Mouse (Mus musculus): ENCODE data around the gene Kcnmb4.

DNA sequence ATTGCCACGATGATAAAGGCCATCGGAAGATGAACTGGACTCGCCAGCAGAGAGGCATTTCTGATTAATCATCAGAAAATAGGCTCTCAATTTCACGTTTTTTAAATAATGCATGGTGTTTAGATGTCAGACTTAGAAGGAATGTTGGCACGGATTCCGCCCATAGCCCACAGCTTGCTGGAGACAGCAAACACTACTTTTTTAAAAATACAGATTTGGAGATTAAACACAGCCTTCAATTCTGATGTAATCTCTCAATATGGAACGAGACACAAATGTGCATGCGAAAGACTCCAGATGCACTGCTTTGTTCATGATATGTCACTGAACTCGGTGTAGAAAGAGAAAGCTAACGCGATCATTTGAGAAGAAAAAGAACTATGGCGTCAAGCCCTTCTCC is 38.2 kb downstream of the Kcnmb4 start:
- TF ChIP-seq CTCF (IDR thresholded peaks at IDR 0.05; ENCODE audit: control insufficient read depth, insufficient read depth, low read length): no peak
- no peak for TF ChIP-seq POLR2A (IDR thresholded peaks at IDR 0.05; ENCODE audit: borderline replicate concordance, control insufficient read depth, low read depth, low read length)
